Mouse (Mus musculus): ENCODE results near the gene Cmklr1.

- TF ChIP-seq CTCF (IDR thresholded peaks at IDR 0.05; ENCODE audit: extremely low read depth, insufficient read depth, low read length) (no peak), POLR2A (IDR thresholded peaks at IDR 0.05; ENCODE audit: extremely low read depth, insufficient read depth, low read length) (no peak)
These were observed 1.5 kb downstream of the Cmklr1 start for GRCm38 (mm10) chr5:113648647-113649211.

All from cortical plate, adult 2 months (tissue).